Mouse (Mus musculus): ENCODE data around the gene Naa35.

Naa35 gene

GRCm38 (mm10) chr13:59584947-59585647 is at the start of gene Naa35, which contains the start of gene Agtpbp1:
Gene Naa35 (plus strand): TSS chr13:59585259.
Gene Agtpbp1 (minus strand): TSS chr13:59585227.
- peak; percentile 99 for DNase-seq (ENCODE audit: low spot score)

- no peak for DNase-seq (ENCODE audit: low spot score)
Measured at GRCm38 (mm10) chr13:59535746-59536145, 49.3 kb upstream of the Naa35 start.

DNA sequence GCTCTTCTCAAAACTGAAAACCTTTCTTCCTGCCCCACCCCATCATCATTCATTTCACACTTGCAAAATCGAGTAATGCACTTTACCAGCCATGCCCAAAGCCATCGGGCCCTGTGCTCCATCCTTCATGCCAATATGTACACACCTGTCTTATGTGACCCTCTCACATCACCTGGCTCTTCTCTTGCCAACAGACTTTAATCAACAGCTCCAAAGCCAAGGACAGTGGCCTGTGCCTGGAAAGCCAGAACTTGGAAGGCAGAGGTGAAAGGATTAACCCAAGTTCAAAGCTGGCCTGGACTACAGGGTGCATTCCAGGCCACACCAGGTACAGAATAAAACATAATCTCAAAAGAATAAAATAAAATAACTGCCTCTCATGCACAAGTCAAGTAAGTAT is 48.4 kb upstream of the Naa35 start:
- no peak for DNase-seq (ENCODE audit: low spot score)

DNA sequence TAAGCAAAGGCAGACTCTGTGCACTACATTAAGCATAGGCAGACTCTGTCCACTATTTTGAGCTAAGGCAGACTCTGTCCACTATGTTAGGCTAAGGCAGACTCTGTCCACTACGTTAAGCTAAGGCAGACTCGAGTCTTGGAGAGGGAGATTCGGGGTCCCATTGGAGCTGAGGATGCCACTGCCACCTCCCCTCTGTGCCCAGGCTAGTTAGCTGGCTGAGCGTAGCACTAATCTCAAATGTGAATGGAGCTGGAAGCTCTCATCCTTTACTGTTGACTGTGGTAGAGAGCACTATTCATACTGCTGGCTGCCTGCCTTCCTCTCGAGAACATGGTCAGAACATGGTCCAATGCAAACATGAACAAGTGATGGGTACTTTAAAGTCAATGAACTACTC is 46.4 kb upstream of the Naa35 start:
- DNase-seq (ENCODE audit: low spot score) = no peak

DNA sequence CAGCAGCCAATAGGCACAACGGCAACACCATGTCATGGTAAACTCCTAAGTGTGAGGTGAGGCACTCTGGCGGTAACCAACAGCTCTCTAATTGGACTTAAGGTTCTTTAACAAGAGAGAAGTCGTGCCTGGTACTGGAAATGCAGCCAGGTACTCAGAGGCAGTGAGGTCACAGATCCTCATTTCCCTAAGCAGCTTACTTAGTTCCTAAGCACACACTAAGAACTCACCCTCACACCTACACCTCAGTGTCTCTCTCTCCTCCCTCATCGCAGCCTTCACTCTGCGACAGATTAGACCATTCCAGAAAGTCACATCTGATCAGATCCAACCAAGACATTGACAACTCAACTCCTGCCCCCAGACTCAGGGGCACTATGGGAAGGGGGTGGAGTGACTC is 45.0 kb upstream of the Naa35 start:
- no peak for DNase-seq (ENCODE audit: low spot score)

- DNase-seq (ENCODE audit: low spot score) = no peak
Measured at GRCm38 (mm10) chr13:59542411-59542810, 42.6 kb upstream of the Naa35 start.

- DNase-seq (ENCODE audit: low spot score) = no peak
Measured at GRCm38 (mm10) chr13:59547091-59547490, 38.0 kb upstream of the Naa35 start.

GRCm38 (mm10) chr13:59547716-59548115 is 37.3 kb upstream of the Naa35 start:
- no peak for DNase-seq (ENCODE audit: low spot score)

DNA sequence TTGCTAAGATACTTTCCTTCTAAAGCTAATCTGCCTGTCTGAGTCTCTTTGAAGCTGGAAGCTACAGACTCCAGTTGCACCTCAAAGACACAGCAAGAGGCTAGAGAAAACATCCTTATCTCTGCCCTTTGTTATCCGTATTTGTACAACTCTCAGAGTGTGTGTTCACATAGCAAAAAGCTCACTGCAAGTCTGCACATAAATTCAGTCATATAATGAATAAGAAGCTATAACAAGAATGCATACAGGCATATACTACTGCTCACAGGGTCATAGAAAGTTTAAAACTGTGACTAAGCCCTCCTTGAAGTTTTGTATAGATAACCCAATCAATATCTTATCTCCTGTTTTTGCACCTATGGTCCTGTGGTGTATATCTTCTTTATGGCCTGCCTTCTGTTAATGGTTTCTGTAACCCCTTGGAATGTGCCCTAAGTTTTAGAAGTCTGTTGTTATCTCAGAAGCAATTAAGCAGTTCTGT is 35.7 kb upstream of the Naa35 start:
- DNase-seq (ENCODE audit: low spot score) = no peak

GRCm38 (mm10) chr13:59552286-59552685 is 32.8 kb upstream of the Naa35 start:
- no peak for DNase-seq (ENCODE audit: low spot score)

DNA sequence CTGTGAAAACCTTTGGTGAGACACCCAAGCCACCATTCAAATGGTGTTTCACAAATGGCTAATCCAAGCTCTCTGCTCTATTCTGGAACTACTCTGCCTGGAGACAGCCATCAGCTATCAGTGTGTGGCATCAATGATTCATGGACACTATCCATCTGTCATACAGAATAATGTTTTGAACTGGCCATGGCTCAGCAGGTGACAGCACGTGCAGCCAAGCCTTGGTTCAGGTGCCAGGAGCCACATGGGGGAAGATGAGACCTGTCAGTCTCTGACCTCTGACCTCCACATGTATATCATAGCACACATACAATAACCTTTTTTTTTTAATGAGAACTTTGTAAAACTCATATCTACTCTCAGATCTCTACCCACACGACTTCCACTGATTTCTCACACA is 32.3 kb upstream of the Naa35 start:
- no peak for DNase-seq (ENCODE audit: low spot score)

DNA sequence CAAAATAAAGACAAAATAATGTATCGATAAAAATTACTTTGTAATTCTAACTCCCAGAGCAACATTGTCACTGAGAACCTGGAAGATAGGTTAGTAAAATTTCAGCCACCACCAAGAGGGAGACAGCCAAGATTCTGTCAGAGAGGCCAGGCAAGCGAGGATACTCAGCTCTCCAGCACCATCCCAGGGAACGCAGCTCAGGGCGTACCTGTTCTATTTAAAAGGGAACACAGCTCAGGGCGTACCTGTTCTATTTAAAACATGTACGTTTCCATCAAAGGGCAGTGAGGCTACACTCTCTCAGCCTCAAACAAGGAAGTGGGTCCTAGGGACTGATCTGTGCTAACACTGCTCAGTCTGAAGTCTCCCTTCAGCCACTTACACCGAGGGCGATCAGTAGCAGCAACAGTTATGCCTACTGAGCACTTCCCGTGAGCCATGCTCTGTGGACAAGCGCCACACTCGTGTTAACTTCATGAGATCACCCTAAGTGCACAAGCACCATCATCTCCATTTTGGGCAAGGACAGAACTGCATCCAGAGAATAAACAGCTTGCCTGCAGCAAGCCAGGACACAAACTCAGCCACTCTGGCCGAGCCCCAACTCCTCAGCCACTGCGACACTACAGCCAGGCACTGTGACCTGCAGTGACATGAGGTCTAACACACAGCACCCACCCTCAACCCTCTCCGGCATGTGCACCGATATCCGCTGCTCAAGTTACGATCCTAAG is 30.1 kb upstream of the Naa35 start:
- DNase-seq (ENCODE audit: low spot score) = no peak

DNA sequence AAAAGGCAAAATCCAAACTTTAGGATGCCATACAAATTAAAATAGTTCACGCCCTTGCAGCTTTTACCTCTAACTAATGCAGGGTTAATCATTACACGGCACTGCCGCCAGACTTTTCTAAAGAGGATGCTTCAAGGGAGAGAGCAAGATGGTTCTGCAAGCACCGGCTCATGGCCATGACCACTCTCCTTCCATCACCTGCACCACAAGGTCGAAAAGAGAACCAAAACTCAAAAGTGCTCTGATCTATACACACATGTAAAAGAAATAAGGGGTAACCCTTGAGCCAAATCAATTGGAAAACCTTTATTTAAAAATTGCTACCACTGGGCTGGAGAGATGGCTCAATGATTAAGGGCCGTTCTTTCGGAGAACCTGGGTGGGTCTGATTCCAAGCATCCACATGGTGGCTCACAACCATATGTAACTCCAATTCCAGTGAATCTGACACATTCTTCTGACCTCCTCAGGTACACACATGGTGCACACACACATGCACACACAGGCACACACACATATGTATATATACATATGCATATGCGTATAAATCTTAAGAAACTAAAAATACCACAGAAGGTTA is 29.4 kb upstream of the Naa35 start:
- DNase-seq (ENCODE audit: low spot score) = no peak

GRCm38 (mm10) chr13:59556670-59557069 is 28.4 kb upstream of the Naa35 start:
- no peak for DNase-seq (ENCODE audit: low spot score)

- peak; percentile 55 for DNase-seq (ENCODE audit: low spot score)
Measured at GRCm38 (mm10) chr13:59557185-59557985, 27.7 kb upstream of the Naa35 start.

DNA sequence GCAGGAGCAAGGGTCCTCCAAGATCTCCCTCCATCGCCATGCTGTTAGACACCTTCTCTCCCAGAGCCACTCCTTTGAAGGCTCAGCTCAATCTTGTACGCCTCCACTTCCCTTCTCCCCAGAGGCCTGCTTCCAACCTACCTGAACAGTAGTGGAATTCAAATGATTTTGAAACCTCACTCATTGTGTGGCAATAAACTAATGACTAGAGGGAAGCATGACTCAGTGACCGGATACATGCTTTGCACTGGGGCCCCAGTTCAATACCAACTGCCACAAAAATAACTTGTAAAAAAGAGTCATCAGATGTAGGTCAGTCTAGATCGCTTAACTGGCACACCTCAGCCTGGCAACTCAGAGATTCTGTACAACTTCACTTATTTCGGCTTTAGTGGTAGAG is 26.3 kb upstream of the Naa35 start:
- DNase-seq (ENCODE audit: low spot score) = no peak

- DNase-seq (ENCODE audit: low spot score) = no peak
Measured at GRCm38 (mm10) chr13:59562471-59562870, 22.6 kb upstream of the Naa35 start.

GRCm38 (mm10) chr13:59564505-59564904 is 20.6 kb upstream of the Naa35 start:
- DNase-seq (ENCODE audit: low spot score) = no peak

DNA sequence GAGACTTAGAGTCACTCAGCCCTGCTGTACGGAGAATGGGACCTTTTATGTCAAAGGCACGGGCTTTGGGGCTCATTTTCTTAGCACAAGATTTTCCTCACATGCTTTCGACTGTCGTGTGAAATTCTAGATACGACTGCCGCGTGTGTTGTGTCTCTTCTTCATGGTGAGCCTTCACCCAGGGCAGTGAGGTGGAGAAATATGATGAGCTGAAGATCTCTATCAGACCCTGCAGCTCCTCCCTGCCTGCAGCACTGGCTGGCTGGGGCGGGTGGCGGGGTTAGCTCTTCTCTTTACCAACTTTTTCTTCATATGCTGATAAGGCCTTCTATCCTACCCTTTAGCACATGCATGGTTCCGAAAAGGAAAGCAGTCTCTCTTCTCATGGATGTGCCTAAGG is 20.1 kb upstream of the Naa35 start:
- DNase-seq (ENCODE audit: low spot score) = no peak

DNA sequence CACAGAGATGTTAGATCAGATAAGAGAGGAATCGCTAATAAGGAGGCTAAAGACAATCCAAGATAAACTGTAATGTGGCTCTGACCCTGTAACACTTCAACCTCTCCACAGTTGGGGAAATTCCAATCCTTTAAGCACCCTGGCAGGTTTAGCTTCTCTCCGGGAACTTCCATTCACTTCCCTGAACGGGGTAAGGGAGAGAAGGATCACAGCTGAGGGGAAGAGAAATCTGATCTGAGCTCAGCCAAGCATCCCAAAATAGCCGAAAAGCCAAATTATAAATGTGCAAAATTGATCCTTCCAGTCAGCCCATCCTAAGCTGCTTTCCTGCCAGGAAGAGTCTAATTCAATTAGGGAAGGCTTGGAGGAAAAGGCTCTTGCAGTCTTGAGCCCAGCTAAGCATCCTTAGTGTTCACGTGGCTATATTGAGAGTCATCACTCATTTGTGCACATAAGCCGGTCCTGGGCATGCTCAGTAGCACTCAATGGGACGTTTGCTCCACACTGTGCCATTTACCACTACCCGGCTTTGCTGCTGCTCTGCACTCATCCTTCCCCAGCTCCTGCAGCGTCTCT is 19.0 kb upstream of the Naa35 start:
- no peak for DNase-seq (ENCODE audit: low spot score)

DNA sequence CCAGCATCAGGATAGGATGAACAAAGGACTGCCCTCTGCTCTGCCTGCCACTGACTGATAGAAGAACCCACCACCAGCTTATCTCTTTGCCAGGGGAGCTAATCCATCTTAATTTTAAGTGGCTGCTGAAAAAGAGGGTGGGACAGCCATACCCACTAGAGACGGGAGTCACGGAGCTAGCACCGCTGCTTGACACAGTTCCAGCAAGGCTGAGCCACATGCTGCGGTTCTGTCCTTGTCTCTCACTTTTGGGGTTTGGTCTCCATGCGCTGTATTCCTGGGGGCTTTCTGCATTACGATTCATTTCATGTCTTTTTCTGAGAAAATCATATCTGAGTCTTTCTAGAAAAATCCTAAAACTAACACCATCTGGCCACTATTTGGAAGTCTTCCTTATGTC is 14.0 kb upstream of the Naa35 start:
- DNase-seq (ENCODE audit: low spot score) = no peak

DNA sequence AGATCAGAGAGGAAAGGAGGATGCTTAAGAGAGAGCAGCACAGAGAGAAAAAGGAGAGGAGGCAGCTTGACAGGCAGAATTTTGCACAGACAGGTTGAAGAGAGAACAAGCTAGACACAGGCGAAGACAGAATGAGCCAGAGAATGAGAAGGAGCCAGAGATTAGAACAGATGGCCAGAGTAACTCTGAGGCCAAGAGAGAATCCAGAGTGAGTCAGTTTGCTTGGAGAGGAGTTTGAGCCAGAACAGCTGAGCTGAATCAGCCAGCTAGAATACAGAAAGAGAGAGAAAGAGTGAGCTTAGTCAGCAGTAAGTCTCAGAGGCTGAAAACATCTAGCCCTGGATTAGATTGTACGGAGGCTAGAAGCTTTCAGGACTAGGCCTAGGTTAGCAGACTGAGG is 12.5 kb upstream of the Naa35 start:
- no peak for DNase-seq (ENCODE audit: low spot score)

Data from layer of hippocampus, adult 9-10 months (tissue).